Mouse (Mus musculus): ENCODE measurements at regions not wholly inside any gene's neighbourhood (a gene's known extent, or its start where the extent isn't known, plus 50 kb on each side); places are given as distances from the start of the nearest gene placed in this dataset.

DNA sequence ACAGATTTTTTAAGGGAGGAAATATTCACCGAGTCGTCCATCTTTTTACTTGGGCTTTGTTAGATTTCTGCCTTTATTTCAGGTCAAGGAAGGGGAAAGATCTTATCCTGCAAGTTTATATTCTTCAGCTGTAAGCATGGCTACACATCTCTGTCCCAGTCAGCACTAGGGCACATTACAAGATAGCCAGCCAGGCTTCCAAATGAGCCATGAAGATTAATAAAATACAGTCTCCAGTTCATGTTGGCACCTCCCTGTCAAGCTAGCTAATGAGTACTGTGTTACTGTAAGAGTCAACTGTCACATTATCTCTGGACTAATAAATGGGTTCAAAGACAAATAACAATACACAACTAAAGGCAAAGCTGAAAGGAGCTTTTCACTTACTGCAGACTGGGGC is 166.6 kb downstream of the Rpl36a-ps1 start:
- 82% methylated on average over 2 of the region's 2 CpGs for WGBS
- H3K4me3 ChIP-seq: no peak overlapping the region
- no peaks in the 10 kb centered on the region for H3K9me3 ChIP-seq

DNA sequence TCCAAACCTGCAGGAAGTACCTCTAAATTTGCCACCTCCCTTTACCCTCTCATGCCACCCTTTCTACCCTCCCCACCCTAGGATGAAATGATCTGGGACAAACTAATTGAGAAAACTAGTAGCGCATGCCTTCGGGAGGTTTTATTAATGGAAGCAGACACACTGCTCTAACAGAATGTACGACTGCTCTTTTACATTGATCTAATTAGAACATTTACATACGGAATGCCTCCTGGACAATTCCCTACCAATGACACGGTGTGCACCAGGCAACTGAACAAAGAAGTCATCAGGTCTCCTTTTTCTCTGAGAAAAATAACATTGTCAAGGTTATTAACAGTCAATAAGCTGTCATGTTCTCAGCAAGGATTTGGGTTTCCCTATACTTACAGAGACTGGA is 180.5 kb downstream of the Rpl36a-ps1 start:
- Histone ChIP-seq H3K27me3 (ENCODE audit: insufficient read depth, poor library complexity, severe bottlenecking) (no peaks in the 10 kb centered on the region), H3K4me1 (replicated peaks) (no peaks in the 10 kb centered on the region), H3K9me3 (no peaks in the 10 kb centered on the region), H3K36me3 (no peaks in the 10 kb centered on the region), H3K27ac (no peak overlapping the region), H3K4me3 (no peak overlapping the region)
- 74% methylated on average over 5 of the region's 5 CpGs for WGBS
- no peak for DNase-seq (ENCODE audit: low spot score)

More for the DNA sequence above, 166.6 kb downstream of the Rpl36a-ps1 start:
- DNase-seq (ENCODE audit: low spot score): no peak
- Histone ChIP-seq H3K4me1 (replicated peaks) (peaks cover 9% of the 10 kb centered on the region), H3K27ac (no peak overlapping the region), H3K36me3 (no peaks in the 10 kb centered on the region), H3K27me3 (ENCODE audit: insufficient read depth, poor library complexity, severe bottlenecking) (no peaks in the 10 kb centered on the region)

GRCm38 (mm10) chr14:98810259-98811042 is 183.7 kb downstream of the Rpl36a-ps1 start:
- DNase-seq (ENCODE audit: low spot score): no peak
- H3K9me3 ChIP-seq: no peaks in the 10 kb centered on the region
- no peaks in the 10 kb centered on the region for H3K4me1 ChIP-seq (replicated peaks)
- H3K27ac ChIP-seq: no peak overlapping the region
- H3K4me3 ChIP-seq: no peak overlapping the region
- no peaks in the 10 kb centered on the region for H3K27me3 ChIP-seq (ENCODE audit: insufficient read depth, poor library complexity, severe bottlenecking)
- WGBS: 87% methylated on average over 3 of the region's 3 CpGs
- H3K36me3 ChIP-seq: no peaks in the 10 kb centered on the region

DNA sequence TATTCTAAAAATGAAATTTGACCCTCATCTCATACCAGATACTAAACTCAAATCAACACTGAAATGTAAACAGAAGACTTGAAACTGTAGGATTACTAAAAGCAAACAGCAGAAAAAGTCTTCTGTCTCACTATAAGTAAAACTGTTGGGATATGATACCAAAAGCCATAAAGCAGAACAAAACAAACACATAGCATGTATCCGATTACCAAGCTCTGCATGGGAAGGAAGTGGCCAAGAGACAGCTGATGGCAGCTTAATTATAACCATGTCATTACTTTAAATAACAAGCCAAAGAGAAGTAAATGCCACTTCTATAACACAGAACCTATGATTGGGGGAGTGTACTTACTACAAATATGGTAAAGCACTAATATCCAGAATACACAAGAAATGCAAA is 186.0 kb downstream of the Rpl36a-ps1 start:
- 74% methylated on average over 1 of the region's 1 CpGs for WGBS
- H3K36me3 ChIP-seq: no peaks in the 10 kb centered on the region
- H3K4me1 ChIP-seq (replicated peaks): no peaks in the 10 kb centered on the region
- H3K9me3 ChIP-seq: no peaks in the 10 kb centered on the region
- no peaks in the 10 kb centered on the region for H3K27me3 ChIP-seq (ENCODE audit: insufficient read depth, poor library complexity, severe bottlenecking)
- no peak overlapping the region for H3K4me3 ChIP-seq
- no peak for DNase-seq (ENCODE audit: low spot score)
- H3K27ac ChIP-seq: no peak overlapping the region

DNA sequence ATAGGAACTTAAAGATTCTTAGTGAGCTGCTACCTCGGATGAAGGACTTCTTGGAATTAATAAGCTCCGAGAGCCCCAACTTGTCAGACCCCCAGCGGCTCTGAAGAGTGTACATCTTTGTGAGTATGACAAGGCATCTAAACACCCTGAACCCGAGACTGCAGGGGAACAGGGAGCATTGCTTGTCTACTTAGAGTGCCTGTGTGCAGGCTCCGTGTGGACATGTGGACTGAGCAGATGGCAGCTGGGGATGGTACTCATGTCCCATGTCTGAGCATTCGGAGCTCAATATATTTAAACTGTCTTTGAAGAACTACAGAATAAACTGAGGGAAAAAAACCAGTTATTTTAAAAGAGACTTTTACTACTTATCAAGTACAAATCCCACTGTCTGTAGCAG is 189.1 kb downstream of the Rpl36a-ps1 start:
- no peak overlapping the region for H3K4me3 ChIP-seq
- no peak for DNase-seq (ENCODE audit: low spot score)
- 78% methylated on average over 6 of the region's 6 CpGs for WGBS
- H3K36me3 ChIP-seq: no peaks in the 10 kb centered on the region
- H3K4me1 ChIP-seq (replicated peaks): no peaks in the 10 kb centered on the region
- no peaks in the 10 kb centered on the region for H3K27me3 ChIP-seq (ENCODE audit: insufficient read depth, poor library complexity, severe bottlenecking)
- H3K9me3 ChIP-seq: no peaks in the 10 kb centered on the region
- H3K27ac ChIP-seq: no peak overlapping the region

- WGBS: 86% methylated on average over 2 of the region's 2 CpGs
- Histone ChIP-seq H3K4me1 (replicated peaks) (no peaks in the 10 kb centered on the region), H3K4me3 (no peak overlapping the region), H3K27ac (no peak overlapping the region), H3K9me3 (no peaks in the 10 kb centered on the region), H3K27me3 (ENCODE audit: insufficient read depth, poor library complexity, severe bottlenecking) (no peaks in the 10 kb centered on the region), H3K36me3 (no peaks in the 10 kb centered on the region)
- DNase-seq (ENCODE audit: low spot score): no peak
Observed at GRCm38 (mm10) chr14:98801293-98801692, 192.8 kb downstream of the Rpl36a-ps1 start.

- Histone ChIP-seq H3K36me3 (no peaks in the 10 kb centered on the region), H3K4me1 (replicated peaks) (peaks cover 12% of the 10 kb centered on the region), H3K9me3 (no peaks in the 10 kb centered on the region), H3K27ac (no peak overlapping the region), H3K27me3 (ENCODE audit: insufficient read depth, poor library complexity, severe bottlenecking) (no peaks in the 10 kb centered on the region), H3K4me3 (no peak overlapping the region)
- no peak for DNase-seq (ENCODE audit: low spot score)
- 47% methylated on average over 4 of the region's 4 CpGs for WGBS
Observed at GRCm38 (mm10) chr14:98791970-98792369, 202.1 kb downstream of the Rpl36a-ps1 start.

- H3K36me3 ChIP-seq: no peaks in the 10 kb centered on the region
- WGBS: 76% methylated on average over 6 of the region's 6 CpGs
- H3K27me3 ChIP-seq (ENCODE audit: insufficient read depth, poor library complexity, severe bottlenecking): no peaks in the 10 kb centered on the region
- H3K9me3 ChIP-seq: no peaks in the 10 kb centered on the region
- H3K4me3 ChIP-seq: no peak overlapping the region
- no peak for DNase-seq (ENCODE audit: low spot score)
- H3K27ac ChIP-seq: no peak overlapping the region
- H3K4me1 ChIP-seq (replicated peaks): peaks cover 12% of the 10 kb centered on the region
Observed at GRCm38 (mm10) chr14:98791232-98791906, 202.7 kb downstream of the Rpl36a-ps1 start.

DNA sequence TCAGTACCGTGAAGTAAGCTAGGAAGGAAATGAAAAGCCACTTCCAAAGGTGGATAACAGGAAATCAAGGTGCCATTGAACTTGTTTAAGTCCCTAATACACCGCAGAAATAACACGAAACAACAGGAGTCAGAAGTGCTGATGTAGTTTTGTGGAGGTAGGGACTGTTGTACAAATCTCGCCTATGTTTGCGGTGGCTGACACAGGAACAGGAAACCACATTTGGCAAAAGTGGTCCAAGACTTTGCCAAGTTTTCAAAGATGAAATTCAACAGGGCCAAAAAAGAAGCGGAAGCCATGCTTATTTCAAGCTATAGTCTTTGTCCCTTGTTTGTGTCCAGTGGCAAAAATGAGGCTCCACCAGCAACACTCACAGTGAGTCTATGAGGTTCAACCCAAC is 204.3 kb downstream of the Rpl36a-ps1 start:
- H3K4me1 ChIP-seq (replicated peaks): peaks cover 12% of the 10 kb centered on the region
- DNase-seq (ENCODE audit: low spot score): no peak
- H3K9me3 ChIP-seq: no peaks in the 10 kb centered on the region
- no peaks in the 10 kb centered on the region for H3K27me3 ChIP-seq (ENCODE audit: insufficient read depth, poor library complexity, severe bottlenecking)
- no peak overlapping the region for H3K4me3 ChIP-seq
- H3K27ac ChIP-seq: no peak overlapping the region
- 94% methylated on average over 6 of the region's 6 CpGs for WGBS
- no peaks in the 10 kb centered on the region for H3K36me3 ChIP-seq

- H3K4me1 ChIP-seq (replicated peaks): no peaks in the 10 kb centered on the region
- no peaks in the 10 kb centered on the region for H3K27me3 ChIP-seq (ENCODE audit: insufficient read depth, poor library complexity, severe bottlenecking)
- H3K4me3 ChIP-seq: no peak overlapping the region
- H3K9me3 ChIP-seq: no peaks in the 10 kb centered on the region
- DNase-seq (ENCODE audit: low spot score): no peak
- 95% methylated on average over 12 of the region's 12 CpGs for WGBS
- H3K36me3 ChIP-seq: no peaks in the 10 kb centered on the region
- H3K27ac ChIP-seq: no peak overlapping the region
Observed at GRCm38 (mm10) chr14:98781711-98782110, 212.4 kb downstream of the Rpl36a-ps1 start.

GRCm38 (mm10) chr14:98772080-98772479 is 222.0 kb downstream of the Rpl36a-ps1 start:
- no peaks in the 10 kb centered on the region for H3K27me3 ChIP-seq (ENCODE audit: insufficient read depth, poor library complexity, severe bottlenecking)
- DNase-seq (ENCODE audit: low spot score): no peak
- H3K36me3 ChIP-seq: no peaks in the 10 kb centered on the region
- H3K27ac ChIP-seq: no peak overlapping the region
- H3K4me1 ChIP-seq (replicated peaks): no peaks in the 10 kb centered on the region
- H3K9me3 ChIP-seq: no peaks in the 10 kb centered on the region
- H3K4me3 ChIP-seq: no peak overlapping the region
- WGBS: 90% methylated on average over 4 of the region's 4 CpGs

- no peaks in the 10 kb centered on the region for H3K4me1 ChIP-seq (replicated peaks)
- H3K36me3 ChIP-seq: no peaks in the 10 kb centered on the region
- no peak overlapping the region for H3K27ac ChIP-seq
- WGBS: 79% methylated on average over 2 of the region's 2 CpGs
- no peaks in the 10 kb centered on the region for H3K27me3 ChIP-seq (ENCODE audit: insufficient read depth, poor library complexity, severe bottlenecking)
- no peak for DNase-seq (ENCODE audit: low spot score)
- H3K4me3 ChIP-seq: no peak overlapping the region
- H3K9me3 ChIP-seq: no peaks in the 10 kb centered on the region
Observed at GRCm38 (mm10) chr14:98768845-98769244, 225.3 kb downstream of the Rpl36a-ps1 start.

GRCm38 (mm10) chr14:98767481-98767880 is 226.6 kb downstream of the Rpl36a-ps1 start:
- no peaks in the 10 kb centered on the region for H3K36me3 ChIP-seq
- 88% methylated on average over 7 of the region's 7 CpGs for WGBS
- no peak for DNase-seq (ENCODE audit: low spot score)

More at GRCm38 (mm10) chr14:98767481-98767880, 226.6 kb downstream of the Rpl36a-ps1 start:
- no peaks in the 10 kb centered on the region for H3K9me3 ChIP-seq
- no peak overlapping the region for H3K27ac ChIP-seq
- no peak overlapping the region for H3K4me3 ChIP-seq
- H3K4me1 ChIP-seq (replicated peaks): no peaks in the 10 kb centered on the region
- H3K27me3 ChIP-seq (ENCODE audit: insufficient read depth, poor library complexity, severe bottlenecking): no peaks in the 10 kb centered on the region

All from hindbrain, embryonic 10.5 days (tissue).